Mouse (Mus musculus) left cerebral cortex, adult 9 months (tissue): ENCODE measurements around the gene Gabrb1.
A peak's percentile ranks its signal among the peaks of the same experiment; 100 is the strongest.

ENCODE experiments used
- DNase-seq, 2 experiments: peaks; one replicate each; pipeline ENCODE4 v3.0.0; 2022; ENCODE audit warnings: low spot score in 2 of 2

Gene Gabrb1

DNA sequence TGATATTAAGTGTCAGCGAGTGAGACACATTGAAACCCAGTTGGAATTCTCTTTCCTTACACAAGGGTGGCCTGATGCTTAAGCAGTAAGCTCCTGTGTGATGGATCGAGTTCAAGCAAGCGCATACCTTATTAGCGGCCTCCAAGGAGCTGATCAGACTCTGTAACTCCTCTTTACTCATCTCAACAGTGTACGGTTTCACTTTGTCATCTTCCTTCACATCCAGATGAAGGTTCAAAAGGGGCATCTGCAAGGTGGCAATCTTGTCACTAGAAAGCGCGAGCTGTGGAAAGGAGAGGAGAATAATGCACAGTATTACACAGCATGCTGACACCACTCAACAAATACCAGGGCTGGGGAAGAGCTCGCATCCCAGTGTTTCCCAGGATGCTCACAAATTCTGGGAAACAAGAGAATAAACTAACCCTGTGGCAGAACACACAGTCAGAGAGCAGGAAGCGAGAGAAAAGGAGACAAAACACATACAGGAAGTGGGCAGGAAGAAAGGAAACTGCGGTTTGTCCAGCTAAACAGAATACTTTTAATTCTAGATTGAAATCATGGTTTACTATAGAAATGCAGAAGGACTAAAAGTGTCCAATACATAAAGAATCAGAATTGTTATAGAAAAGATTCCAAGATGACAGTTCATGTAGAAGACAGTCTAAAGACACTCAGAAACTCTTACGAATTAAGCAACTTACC is 503.0 kb downstream of the Gabrb1 start:
- no peak for DNase-seq

DNA sequence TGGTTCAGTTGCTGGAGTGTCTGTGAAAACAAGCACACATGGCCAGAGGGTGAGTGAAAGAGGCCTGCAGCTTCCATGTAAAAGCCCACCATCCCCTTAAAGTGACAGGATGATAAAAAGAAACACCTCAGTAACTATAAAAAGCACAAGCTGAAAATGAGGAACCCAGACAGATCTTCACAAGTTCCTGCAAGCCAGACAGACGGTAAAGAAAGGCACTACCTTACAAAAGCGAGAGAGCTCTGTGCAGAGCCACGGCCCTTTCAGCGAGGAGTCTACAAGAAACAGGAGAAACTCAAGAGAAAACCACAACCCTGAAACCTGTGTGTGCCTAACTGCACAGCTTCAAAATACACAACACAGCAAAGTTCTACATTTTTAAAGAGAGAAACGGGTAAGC is 504.9 kb downstream of the Gabrb1 start:
- DNase-seq = no peak

DNA sequence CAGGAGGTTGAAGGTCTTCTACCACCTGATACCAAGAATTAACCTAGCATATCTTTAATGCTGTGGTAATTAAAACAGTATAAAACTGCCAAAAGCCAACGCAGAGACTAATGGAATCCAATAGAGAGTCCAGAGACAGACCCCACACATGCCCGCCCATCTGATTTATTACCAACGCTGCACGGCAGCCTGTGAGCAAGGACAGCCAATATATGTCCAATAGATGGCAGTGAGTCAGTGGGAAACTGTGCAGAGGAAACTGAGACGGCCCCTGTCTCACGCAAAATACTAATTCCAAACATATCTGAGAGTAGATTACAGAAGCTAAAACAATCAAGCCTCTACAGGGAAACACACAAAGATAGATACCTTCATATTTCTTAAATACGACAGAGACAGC is 506.5 kb downstream of the Gabrb1 start:
- DNase-seq = no peak

DNA sequence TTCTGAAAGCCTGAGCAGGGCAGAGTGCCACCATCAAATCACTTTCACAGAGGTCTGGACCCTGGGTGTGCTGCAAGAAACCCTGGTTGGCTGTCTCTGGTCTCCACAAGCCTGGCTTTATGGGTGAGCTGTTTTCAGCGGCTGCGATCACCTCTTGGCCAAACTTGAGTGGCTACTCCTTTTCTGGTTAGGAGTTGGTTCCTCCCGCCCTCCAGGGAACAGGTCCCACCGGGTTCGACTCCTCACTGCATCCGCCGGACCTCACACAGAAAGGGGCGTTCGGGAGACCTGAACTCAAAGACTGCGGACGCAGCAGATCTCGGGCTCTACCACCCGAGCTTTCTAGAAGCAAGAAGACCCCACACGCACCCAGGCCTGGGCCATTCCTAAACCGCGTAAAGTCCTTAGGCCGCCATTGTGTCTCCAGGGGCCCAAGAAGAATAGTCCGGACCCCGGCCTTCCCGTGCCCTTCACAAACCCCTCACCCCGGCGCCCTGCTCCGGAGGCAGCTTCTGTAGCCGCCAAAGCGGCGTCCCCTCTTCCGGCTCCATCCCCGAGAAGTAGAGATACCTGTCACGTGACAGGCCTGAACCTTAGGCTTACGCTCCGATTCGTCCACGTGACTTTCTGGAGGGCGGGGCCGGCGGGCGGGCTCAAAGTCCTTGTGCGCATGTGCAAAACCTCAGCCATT is 509.8 kb downstream of the Gabrb1 start, which contains the start of gene Commd8:
TSS of gene Commd8 (minus strand) at position 596 of the 691 bp plus-strand sequence.
- peak; percentile 88 to 96 for DNase-seq

DNA sequence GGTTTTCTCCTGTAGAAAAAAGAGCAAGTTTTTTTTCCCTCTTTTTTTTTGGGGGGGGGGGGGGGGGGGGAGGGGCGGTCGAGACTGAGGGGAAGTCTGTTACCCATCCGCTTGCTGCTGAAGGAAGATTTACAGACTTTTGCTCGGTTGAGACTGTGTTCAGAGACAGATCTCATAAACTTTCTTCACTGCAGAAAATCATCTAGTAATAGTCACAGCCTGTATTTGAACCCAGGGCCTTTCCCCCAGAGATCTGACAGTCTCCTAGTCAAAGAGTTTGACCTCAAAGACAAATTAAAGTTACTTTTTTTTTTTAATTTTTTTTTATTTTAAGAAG is 510.3 kb downstream of the Gabrb1 start:
- DNase-seq = no peak

DNA sequence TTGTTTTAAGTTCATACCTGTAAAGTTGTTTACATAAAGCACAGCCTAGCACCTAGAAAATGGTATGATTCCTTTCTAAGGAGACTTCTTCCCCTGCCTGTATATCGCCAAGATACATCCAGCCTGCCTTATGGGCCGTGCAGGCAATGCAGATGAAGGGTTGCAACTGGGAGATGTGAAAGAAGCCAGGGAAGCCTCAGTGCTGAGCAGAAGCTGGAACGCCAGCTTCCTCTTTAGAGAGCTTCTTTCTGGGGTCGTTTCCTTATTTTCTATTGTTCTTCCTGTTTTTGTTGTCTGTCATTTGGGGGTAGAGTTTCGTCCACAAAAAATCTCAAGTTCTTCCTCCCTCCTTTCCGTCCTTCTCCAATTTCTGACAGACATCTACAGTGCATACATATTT is 512.2 kb downstream of the Gabrb1 start:
- DNase-seq = no peak

DNA sequence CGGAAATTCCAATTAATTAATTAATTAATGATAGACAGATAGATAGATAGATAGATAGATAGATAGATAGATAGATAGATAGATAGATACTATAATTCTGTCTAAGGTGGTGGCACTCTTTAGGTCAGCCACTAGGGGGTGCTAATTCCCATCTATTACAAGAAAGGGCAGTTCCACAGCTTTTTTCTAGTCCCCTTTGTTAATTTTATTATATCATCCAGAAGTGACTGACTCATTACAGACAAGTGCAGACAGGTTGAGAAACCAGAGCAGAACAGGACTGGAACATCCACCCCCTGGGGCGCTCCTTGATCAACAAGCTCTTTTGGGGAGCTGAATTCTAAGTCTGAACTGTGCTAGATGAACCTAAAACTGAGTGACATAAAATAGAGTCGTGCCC is 514.8 kb downstream of the Gabrb1 start:
- DNase-seq = no peak

DNA sequence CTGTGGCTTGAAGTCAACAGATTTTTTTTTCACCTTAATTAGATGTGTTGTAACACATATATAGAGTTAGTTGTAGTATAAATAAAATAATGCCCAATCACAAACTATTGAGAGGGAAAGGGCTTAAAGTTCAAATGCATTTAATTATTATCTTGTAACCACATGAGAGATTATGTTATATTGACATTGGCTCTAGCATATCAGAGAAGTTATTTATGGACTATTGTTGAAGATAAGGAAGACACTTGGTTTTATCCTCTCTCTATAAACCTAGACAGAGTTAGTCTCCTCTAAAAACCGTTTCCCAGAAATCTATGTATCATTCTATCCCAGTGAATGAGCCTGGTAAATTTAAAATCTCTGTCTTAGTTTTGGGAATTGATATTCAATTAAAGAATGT is 515.6 kb downstream of the Gabrb1 start:
- DNase-seq = no peak

DNA sequence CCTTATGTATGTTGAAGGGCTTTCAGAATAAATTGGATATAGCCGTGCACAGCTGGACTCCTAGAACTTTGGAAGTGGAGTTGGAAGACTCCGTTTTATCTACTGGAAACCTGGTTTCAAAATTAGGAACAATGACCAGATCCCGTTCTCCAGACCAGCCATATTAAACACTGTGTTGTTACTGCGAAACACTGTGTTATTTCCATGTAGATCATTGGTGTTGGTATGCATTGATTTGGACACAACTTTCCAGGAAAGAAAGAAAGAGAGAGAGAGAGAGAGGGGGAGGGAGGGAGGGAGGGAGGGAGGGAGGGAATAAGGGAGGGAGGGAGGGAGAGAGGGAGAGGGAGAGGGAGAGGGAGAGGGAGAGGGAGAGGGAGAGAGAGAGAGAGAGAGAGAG is 517.1 kb downstream of the Gabrb1 start:
- no peak for DNase-seq

DNA sequence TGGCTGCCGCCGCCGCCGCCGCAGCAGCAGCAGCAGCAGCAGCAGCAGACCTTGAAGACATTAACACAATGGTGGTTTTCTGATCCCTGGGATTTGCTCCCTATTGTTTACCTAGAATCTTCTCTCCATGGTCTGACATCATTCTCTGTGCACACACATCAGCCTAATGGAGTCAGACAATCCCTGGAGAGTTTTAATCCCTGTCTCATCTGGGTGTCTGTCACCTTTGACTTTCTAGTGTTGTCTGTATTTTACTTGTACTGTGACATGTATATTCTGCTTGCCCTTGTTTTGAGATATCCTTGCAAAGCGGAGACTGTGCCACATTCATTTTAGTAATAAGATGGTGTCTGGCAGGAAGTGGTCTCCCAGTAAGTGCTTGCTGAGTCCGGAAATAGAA is 517.6 kb downstream of the Gabrb1 start:
- DNase-seq = no peak

DNA sequence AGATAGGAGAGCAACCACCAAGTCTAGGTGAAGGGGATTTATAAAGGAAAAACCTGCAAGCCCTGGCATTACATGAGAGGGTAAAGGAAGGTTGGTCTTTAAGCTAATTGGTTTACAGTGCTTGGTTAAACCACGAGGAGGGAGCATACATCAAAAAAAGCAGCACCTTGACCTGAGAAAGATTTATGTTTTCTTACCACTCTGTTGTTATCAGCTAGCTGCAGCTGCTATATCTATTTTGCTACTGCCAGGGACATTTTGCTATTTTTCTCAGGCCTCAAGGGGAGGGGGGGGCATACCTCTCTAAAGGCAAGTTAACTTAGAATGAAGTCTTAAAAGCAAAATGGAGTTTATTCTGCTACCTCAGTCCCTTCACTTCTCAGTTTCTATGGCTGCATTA is 523.3 kb downstream of the Gabrb1 start:
- DNase-seq = no peak

DNA sequence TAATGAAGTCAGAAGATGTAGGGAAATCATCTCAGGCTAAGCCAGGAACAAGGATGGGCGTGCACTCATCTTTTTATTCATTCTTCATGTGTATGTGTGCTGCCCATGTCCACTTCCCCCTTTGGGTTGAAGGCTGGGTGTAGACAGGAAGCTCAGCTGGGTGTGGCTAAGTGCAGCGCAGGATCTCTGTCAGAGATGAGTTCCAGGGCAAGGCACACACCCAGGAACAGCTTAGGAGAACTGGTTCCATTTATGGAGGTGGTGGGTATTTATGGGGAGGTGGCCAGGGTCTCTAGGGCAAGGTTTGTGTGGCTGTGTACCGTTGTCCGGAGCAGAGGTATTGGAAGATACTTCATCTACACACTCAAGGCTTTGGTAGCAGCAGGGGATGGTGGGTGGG is 524.9 kb downstream of the Gabrb1 start:
- DNase-seq = no peak

DNA sequence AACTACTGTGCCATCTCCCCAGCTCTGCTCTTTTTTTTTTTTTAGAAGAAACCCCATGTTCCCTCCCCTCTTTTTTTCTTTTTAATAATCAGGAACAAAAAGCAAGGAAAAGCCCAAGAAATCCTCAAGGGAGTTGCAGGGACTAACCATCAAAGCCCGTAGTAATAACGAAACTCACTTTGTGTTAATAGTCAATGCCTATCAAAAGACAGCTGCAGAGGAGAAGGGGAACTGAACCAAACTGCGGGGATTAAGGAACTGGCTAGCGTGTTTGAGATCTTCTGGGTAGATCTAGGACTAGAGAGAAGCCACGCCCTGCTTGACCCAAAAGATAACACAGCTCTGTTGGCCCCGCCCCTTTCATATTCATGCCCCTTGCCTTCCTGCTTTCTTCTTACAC is 526.0 kb downstream of the Gabrb1 start:
- DNase-seq = no peak

DNA sequence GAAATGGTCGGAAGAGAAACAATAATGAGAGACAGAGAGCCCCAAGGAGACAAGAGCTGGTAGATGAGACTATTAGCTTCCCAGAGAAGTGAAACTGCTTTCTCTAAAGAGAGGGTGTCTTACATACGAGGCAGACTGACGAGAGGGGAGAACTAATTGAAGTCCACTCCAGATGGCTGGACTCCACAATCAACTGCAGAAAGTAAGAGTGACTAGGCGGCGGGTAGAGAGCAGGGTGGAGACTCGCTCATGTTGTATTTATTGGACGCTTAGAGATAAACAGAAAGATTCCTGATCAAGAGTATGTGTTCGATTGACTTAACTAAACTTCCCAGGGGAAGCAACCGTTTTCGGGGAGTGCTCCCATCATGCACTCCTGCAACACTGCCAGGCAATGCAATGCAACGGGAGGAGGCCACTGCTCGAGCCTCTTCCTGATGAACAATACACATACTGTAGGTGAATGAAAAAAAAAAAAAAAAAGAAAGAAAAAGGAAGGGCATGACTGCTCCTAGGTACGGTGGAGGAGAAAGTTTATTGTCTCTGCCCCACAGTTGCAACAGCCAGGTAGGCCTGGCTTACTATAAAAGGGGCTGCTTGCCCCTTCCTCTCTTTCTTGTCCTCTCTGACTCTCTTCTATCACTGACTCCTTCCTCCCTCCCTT is 526.7 kb downstream of the Gabrb1 start:
- no peak for DNase-seq

DNA sequence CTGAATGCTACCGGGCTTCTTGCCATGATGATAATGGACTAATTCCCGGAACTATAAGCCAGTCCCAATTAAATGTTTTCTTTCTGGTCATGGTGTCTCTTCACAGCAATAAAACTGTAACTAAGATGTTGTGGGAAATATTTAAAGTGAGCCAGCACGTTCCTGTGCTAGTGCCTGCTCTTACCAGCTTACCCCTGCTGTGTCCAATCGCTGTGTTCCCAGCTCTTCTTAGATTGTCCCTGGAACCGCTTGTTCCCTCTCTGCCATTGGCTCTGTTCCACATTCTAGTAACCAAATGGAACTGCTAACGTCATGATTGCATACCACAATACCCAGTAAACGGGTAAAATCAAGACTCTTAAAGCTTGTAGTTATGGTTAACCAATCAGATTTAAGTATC is 533.2 kb downstream of the Gabrb1 start:
- DNase-seq = no peak

DNA sequence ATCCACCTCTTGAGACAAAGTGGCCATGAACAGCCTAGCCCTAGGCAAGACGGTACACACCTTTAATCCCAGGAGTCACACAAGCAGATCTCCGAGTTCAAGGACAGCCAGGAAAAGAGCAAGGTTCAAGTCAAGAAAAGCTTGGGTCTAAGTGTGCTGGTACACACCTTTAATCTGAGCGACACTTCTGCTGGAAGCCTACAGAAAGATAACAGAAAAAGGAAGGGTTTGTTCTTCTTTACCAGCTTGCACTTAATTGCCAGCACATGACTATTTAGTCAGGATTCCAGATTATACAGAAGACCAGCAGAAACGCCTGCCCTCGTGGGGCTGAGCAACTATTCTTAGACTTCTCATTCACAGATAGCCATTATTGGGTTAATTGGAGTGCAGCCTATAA is 534.0 kb downstream of the Gabrb1 start:
- no peak for DNase-seq

DNA sequence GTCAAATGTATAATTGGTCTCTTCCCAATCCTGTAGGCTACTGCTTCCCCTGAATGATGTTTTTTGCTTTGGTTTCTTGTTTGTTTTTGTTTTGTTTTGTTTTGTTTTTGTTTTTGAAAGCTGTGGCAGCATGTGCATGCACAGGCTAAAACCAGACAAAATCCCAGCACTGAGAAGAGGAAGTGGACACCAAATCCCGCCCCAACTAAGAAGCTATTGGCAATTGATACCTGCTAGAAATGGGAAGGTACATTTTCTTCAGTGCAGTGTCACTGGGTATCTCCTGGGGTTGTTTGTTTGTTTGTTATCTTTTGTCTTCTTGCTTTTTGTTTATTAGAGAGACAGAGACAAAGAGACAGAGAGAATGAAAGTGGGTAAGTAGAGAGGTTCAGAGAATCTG is 537.5 kb downstream of the Gabrb1 start:
- no peak for DNase-seq
